Mouse (Mus musculus) embryonic facial prominence, embryonic 14.5 days (tissue): ENCODE data around the gene Serpina10. TPM values are rescaled to one million over a fixed set of nuclear protein-coding genes. Genes with fewer than 3 reads are reported as not detected.
A peak's percentile ranks its signal among the peaks of the same experiment; 100 is the strongest.
"Not testable (repeated sequence)": the region's sequence is repeated elsewhere in the genome, so short reads cannot be mapped to it uniquely, and the experiment has no call there.

Source experiments
- ATAC-seq: fragments of 200-750 bp; cut with Nextera tagmentation; 2 replicates; pipeline ENCODE4 v1.8.0; 2017; ENCODE audit warnings: low read depth, moderate number of reproducible peaks, moderate TSS enrichment
- DNase-seq: peaks from one replicate; pipeline ENCODE4 v3.0.0-alpha.2; 2015; ENCODE audit warnings: low spot score
- H3K27ac ChIP-seq: fragments of 300-500 bp; sonication (generic); replicated peaks from 2 replicates; pipeline ENCODE4 v1.5.1; 2014; ENCODE audit warnings: low read depth, mild to moderate bottlenecking, low read length, moderate library complexity
- H3K27me3 ChIP-seq: fragments of 300-500 bp; sonication (generic); replicated peaks from 2 replicates; pipeline ENCODE4 v1.6.1; 2014; ENCODE audit warnings: low read length; ENCODE audit not compliant: control insufficient read depth, insufficient read depth
- H3K36me3 ChIP-seq: fragments of 300-500 bp; sonication (generic); 2 replicates; pipeline ENCODE4 v1.6.1; 2014; ENCODE audit warnings: low read length, mixed read lengths; ENCODE audit not compliant: control insufficient read depth, insufficient read depth
- H3K4me1 ChIP-seq: fragments of 300-500 bp; sonication (generic); 2 replicates; pipeline ENCODE4 v1.6.1; 2014; ENCODE audit warnings: antibody characterized with exemption, low read length; ENCODE audit not compliant: control insufficient read depth, insufficient read depth
- H3K4me2 ChIP-seq: fragments of 300-500 bp; sonication (generic); 2 replicates; pipeline ENCODE4 v1.6.1; 2014; ENCODE audit warnings: low read depth, mild to moderate bottlenecking, low read length, moderate library complexity, mixed read lengths
- H3K4me3 ChIP-seq: fragments of 300-500 bp; sonication (generic); 2 replicates; pipeline ENCODE4 v1.5.1; 2014; ENCODE audit warnings: low read depth, mild to moderate bottlenecking, low read length
- H3K9ac ChIP-seq: fragments of 300-500 bp; sonication (generic); 2 replicates; pipeline ENCODE4 v1.6.1; 2014; ENCODE audit warnings: low read depth, mild to moderate bottlenecking, low read length, moderate library complexity, mixed read lengths
- H3K9me3 ChIP-seq: fragments of 300-500 bp; sonication (generic); 2 replicates; pipeline ENCODE4 v1.6.1; 2016; ENCODE audit warnings: low read length; ENCODE audit not compliant: control insufficient read depth
- WGBS: fragments of 180-500 bp; shearing (Covaris S2); extraction: QIAGEN DNeasy Blood & Tissue Kit; methylation state at CpG from one replicate; pipeline ENCODE4 v1.1.7; 2014; 5-methylcytosine and 5-hydroxymethylcytosine counted together
- polyA plus RNA-seq: library from polyadenylated mRNA; unstranded; fragments of >200 nt; fragmentation: Nextera tagmentation; extraction: Ambion mirVana; gene quantifications from 2 replicates; pipeline ENCODE4 v1.2.1, GENCODE M21; 2014

The Serpina10 gene
- polyA plus RNA-seq, 1 experiment from 2014 or later = not detected

- 65% methylated on average over 2 of the region's 2 CpGs for WGBS
- Histone ChIP-seq H3K36me3 (no peaks in the 10 kb centered on the region), H3K4me3 (no peak overlapping the region), H3K9ac (no peak overlapping the region), H3K27ac (no peak overlapping the region), H3K4me1 (no peaks in the 10 kb centered on the region), H3K4me2 (no peak overlapping the region), H3K9me3 (no peaks in the 10 kb centered on the region), H3K27me3 (no peaks in the 10 kb centered on the region)
- DNase-seq (no peak), ATAC-seq (no peak)
These were observed 32.8 kb downstream of the Serpina10 start for GRCm38 (mm10) chr12:103598411-103598810.

- Histone ChIP-seq H3K9me3 (no peaks in the 10 kb centered on the region), H3K4me1 (no peaks in the 10 kb centered on the region), H3K27me3 (no peaks in the 10 kb centered on the region), H3K4me2 (no peak overlapping the region), H3K36me3 (no peaks in the 10 kb centered on the region), H3K4me3 (no peak overlapping the region), H3K9ac (no peak overlapping the region), H3K27ac (no peak overlapping the region)
- ATAC-seq (no peak), DNase-seq (no peak)
- 85% methylated on average over 8 of the region's 8 CpGs for WGBS
These were observed 47.5 kb downstream of the Serpina10 start for GRCm38 (mm10) chr12:103583771-103584170.

- ATAC-seq, H3K4me1 ChIP-seq, DNase-seq, H3K9me3 ChIP-seq, H3K4me3 ChIP-seq, H3K4me2 ChIP-seq, H3K36me3 ChIP-seq, H3K27ac ChIP-seq, H3K27me3 ChIP-seq, H3K9ac ChIP-seq: not testable (repeated sequence)
- WGBS = 82% methylated on average over 6 of the region's 6 CpGs
These were observed 53.1 kb downstream of the Serpina10 start for GRCm38 (mm10) chr12:103578148-103578547.

- DNase-seq = no peak
- Histone ChIP-seq H3K27me3 (no peaks in the 10 kb centered on the region), H3K27ac (no peak overlapping the region), H3K4me1 (no peaks in the 10 kb centered on the region), H3K9ac (no peak overlapping the region), H3K36me3 (no peaks in the 10 kb centered on the region), H3K4me3 (no peak overlapping the region), H3K4me2 (no peak overlapping the region), H3K9me3 (no peaks in the 10 kb centered on the region)
- ATAC-seq = no peak
- WGBS = 58% methylated on average over 6 of the region's 6 CpGs
These were observed 61.6 kb downstream of the Serpina10 start for GRCm38 (mm10) chr12:103569690-103570089.

- Histone ChIP-seq H3K4me2 (no peak overlapping the region), H3K9ac (no peak overlapping the region), H3K36me3 (no peaks in the 10 kb centered on the region), H3K9me3 (no peaks in the 10 kb centered on the region), H3K27me3 (no peaks in the 10 kb centered on the region), H3K27ac (no peak overlapping the region), H3K4me1 (no peaks in the 10 kb centered on the region), H3K4me3 (no peak overlapping the region)
- DNase-seq (peak; percentile 9), ATAC-seq (no peak)
- 72% methylated on average over 3 of the region's 3 CpGs for WGBS
These were observed 64.1 kb downstream of the Serpina10 start for GRCm38 (mm10) chr12:103567129-103567528.

- Histone ChIP-seq H3K27me3 (no peaks in the 10 kb centered on the region), H3K9ac (no peak overlapping the region), H3K27ac (no peak overlapping the region), H3K4me1 (no peaks in the 10 kb centered on the region), H3K36me3 (no peaks in the 10 kb centered on the region), H3K9me3 (no peaks in the 10 kb centered on the region), H3K4me2 (no peak overlapping the region), H3K4me3 (no peak overlapping the region)
- 77% methylated on average over 7 of the region's 7 CpGs for WGBS
- no peak for DNase-seq
- no peak for ATAC-seq
These were observed 66.1 kb downstream of the Serpina10 start for GRCm38 (mm10) chr12:103565151-103565550.

Other genes starting within 250 kb of the Serpina10 start
- gene Otub2, start 242.8 kb downstream of the Serpina10 start, polyA plus RNA-seq = 11.2 and 11.9 TPM in 2 replicates
- gene 9330161L09Rik, start 223.6 kb downstream of the Serpina10 start, polyA plus RNA-seq = 0.29 and 0.69 TPM in 2 replicates
- gene Ddx24, start 205.6 kb downstream of the Serpina10 start, polyA plus RNA-seq = 80.3 and 85.2 TPM in 2 replicates
- gene Ifi27, start 197.2 kb downstream of the Serpina10 start, polyA plus RNA-seq = 69.9 and 72.5 TPM in 2 replicates
- gene Ifi27l2a, start 187.8 kb downstream of the Serpina10 start, polyA plus RNA-seq = 16.2 and 23.0 TPM in 2 replicates
- gene Ifi27l2b, start 174.2 kb downstream of the Serpina10 start, polyA plus RNA-seq = not detected in 2 replicates
- gene Ppp4r4, start 99.2 kb downstream of the Serpina10 start, polyA plus RNA-seq = 1.2 and 1.5 TPM in 2 replicates
- 0.24 and 0.25 TPM in 2 replicates for gene Serpina6, start 25.8 kb upstream of the Serpina10 start, polyA plus RNA-seq
- not detected in 2 replicates for gene Serpina16, start 44.7 kb upstream of the Serpina10 start, polyA plus RNA-seq
- not detected in 2 replicates for gene Serpina1f, start 64.1 kb upstream of the Serpina10 start, polyA plus RNA-seq
- not detected in 2 replicates for gene Serpina1d, start 142.1 kb upstream of the Serpina10 start, polyA plus RNA-seq
- gene Serpina1b, start 198.9 kb upstream of the Serpina10 start, polyA plus RNA-seq = 0.18 TPM in 1 of 2 replicates, not detected in the other
- 0.18 TPM in 1 of 2 replicates, not detected in the other for gene Serpina1a, start 232.1 kb upstream of the Serpina10 start, polyA plus RNA-seq